Mouse (Mus musculus) natural killer cell, adult 2 months (primary cell): ENCODE results near the gene Pgm1.
A peak's percentile ranks its signal among the peaks of the same experiment; 100 is the strongest.

Experiments used
- DNase-seq, 2 experiments: peaks; one replicate each; pipeline ENCODE4 v3.0.0; 2022; ENCODE audit warnings: low spot score in 2 of 2

The Pgm1 gene

DNA sequence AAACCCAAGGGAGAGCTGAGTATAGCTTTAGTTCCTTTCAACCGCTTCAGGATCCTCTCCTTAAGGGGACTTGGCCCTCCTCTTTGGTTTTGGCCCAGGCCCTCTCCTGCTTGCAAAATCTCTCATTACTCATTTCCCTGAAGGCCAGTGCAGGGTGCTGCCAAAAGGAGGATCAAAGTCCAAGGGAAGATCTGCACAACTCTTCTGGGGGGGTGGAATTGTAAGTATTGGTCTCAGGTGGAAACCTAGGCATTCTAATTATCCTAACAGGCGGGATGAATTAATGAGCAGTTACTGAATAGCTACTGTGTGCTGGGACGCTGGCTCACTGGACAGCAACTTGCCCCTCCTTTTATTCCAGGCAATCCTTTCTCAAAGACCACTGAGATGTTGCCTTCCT is 82.3 kb downstream of the Pgm1 start:
- DNase-seq, result no peak

- no peak for DNase-seq
Observed at GRCm38 (mm10) chr4:100012361-100013035, 83.3 kb downstream of the Pgm1 start.

DNA sequence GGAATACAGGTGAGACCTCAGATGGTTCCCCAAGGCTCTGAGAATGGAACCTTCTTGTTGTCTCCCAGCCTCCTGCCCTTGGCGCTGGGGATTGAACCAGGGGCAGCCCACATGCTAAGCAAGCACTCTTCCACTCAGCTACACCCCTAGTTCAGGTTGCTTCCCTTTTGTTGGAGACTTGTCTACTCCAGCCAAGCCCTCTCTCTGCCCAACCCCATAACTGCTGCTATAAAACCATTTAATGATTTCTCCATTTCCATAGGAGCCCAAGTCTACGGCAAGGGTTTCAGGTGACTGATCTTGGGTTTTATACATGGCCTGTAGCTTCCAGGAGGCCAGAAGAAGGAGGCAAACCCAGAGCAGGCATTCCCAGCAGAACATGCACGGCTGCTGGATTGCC is 98.6 kb downstream of the Pgm1 start:
- no peak for DNase-seq

DNA sequence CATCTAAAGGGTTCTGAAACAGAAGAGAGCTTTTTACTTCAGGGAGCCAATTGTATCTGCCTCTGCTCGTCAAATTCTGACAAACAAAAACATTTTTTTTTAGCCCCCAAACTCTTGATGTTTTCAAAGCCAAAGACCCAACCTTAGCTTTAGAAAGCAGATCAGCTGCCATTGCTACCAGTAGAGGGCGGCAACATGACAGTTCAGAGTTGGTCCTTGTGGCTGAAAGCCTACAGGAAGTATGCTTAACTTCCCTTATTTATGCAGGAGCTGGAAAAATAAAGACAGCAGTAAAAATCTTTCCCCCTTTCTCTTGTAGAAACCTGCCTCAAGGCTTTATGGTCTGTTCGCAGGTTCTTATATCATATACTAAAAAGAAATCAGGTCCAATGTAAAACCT is 99.4 kb downstream of the Pgm1 start:
- DNase-seq, result peak in 1 of 2 experiments; percentile 24

DNA sequence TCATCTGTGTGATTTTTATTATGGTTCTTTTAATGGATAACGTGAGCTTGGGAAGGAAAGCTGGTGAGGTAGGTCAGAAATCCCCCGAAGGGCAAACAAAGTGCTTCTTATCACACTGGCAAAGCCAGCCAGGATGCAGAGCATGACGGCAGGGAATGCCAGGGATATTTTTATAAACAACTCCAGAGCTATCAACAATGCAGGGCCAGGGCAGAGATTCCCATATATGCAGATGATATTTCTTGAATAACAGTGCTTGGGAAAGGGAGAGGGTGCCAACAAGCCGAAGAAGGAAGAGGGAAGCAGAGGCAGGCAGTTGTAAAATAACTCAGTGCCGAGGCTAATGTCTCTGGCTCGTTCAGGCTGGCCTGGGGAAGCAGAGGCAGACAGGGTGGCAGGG is 102.1 kb downstream of the Pgm1 start:
- DNase-seq, result no peak

DNA sequence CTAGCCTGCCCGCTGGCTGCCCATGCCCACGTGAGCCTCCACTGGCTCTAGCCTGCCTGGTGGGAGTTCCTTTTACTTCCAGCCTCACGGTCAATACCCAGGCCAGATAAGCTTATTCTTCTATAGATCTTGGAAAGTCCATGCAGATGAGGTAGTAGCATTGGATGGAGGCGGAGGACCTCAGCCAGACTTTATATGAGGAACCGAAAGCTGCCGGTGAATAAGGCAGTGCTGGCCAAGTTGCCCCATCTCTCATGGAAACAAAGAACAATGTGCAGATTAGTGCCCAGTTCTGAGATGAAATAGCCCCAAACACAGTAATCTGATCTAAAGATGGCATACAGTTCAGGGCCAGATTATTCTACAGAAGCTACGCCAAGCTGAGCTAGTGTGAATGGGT is 103.4 kb downstream of the Pgm1 start:
- no peak for DNase-seq

GRCm38 (mm10) chr4:100033944-100034343 is 104.7 kb downstream of the Pgm1 start:
- DNase-seq, result no peak

DNA sequence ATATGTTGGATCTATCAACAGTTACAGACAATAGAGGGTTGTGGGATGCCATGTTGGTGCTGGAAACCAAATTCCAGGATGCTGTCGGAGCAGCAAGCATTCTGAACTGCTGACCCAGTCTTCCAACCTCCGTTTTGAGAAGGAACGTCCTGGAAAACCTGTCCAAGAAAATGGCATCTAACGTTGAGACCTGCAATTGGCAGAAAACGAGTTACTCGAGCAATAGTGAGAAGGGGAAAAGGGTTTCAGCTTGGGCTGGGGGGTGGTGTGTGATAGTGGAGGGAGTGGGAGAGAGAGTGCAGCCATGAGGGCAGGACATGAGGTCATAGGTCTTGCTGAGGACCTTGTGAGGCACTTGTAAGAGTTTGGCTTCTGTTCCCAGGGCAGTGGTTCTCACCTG is 105.8 kb downstream of the Pgm1 start:
- no peak for DNase-seq

DNA sequence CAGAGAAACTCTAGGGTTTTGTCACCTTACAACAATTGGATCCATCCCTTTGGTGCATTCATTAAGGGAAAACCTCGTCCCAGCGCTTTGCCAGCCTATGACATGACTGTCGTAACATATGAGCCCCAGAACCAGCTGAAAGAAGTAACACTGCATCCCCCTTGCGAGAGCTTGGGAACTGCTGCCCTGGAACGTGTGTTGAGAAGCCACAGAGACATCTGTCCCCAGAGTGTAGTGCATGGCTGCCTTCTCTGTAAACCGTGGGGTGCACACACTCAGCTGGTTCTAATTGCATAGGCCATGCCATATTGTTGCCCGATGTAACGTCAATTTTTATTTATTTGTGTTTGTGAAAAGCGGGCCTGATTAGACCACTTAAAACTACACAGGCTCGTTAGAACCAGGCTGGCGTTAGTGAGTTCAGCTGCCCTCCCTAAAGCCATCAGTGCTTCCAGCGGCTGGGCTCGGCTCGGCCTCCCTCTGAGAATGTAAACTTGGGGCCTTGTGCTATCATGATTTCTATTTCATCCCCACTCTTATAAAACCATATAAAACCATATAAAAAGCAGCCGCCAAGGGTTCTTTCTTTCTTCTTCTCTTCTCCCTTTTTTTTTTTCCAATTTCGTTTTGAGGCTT is 106.8 kb downstream of the Pgm1 start:
- DNase-seq, result no peak
